Comparison of ENCODE assay signal across 30 mouse cellular contexts in genomic region chr7:64163086-64163485, GRCm38 (mm10). TPM values are rescaled to one million over a fixed set of nuclear protein-coding genes. Genes with fewer than 3 reads are reported as not detected.
"Had no signal": no experiment of that assay in that cellular context is flagged by ENCODE, and none has a peak within 500 bp of the region (broad histone marks: within the 10 kb centered on the region; RNA-seq: fewer than 3 reads in every experiment).

No protein-coding gene starts in this region.

- H3K4me3 ChIP-seq: heart, embryonic 13.5 days; heart, embryonic 15.5 days; hindbrain, embryonic 12.5 days; kidney, embryonic 15.5 days; limb, embryonic 13.5 days; limb, embryonic 15.5 days; liver, embryonic 12.5 days had no signal

- H3K27ac ChIP-seq: heart, embryonic 13.5 days; heart, embryonic 15.5 days; hindbrain, embryonic 12.5 days; hindbrain, embryonic 14.5 days; kidney, embryonic 15.5 days; kidney, postnatal 0 days; limb, embryonic 13.5 days; limb, embryonic 15.5 days; liver, embryonic 12.5 days had no signal

- H3K4me1 ChIP-seq: heart, embryonic 13.5 days; heart, embryonic 15.5 days had no signal

- H3K4me2 ChIP-seq: heart, embryonic 13.5 days; heart, embryonic 15.5 days; hindbrain, embryonic 12.5 days; hindbrain, embryonic 14.5 days; kidney, embryonic 15.5 days; limb, embryonic 13.5 days; limb, embryonic 15.5 days; liver, embryonic 12.5 days had no signal

- H3K9ac ChIP-seq: forebrain, postnatal 0 days; heart, embryonic 13.5 days; heart, embryonic 15.5 days; hindbrain, embryonic 12.5 days; hindbrain, embryonic 14.5 days; kidney, embryonic 15.5 days; limb, embryonic 13.5 days; limb, embryonic 15.5 days; liver, embryonic 12.5 days had no signal

- H3K27me3 ChIP-seq: heart, embryonic 13.5 days; heart, embryonic 15.5 days; hindbrain, embryonic 12.5 days; kidney, embryonic 15.5 days; limb, embryonic 13.5 days; limb, embryonic 15.5 days; liver, embryonic 12.5 days had no signal

- H3K9me3 ChIP-seq: heart, embryonic 13.5 days; heart, embryonic 15.5 days; hindbrain, embryonic 12.5 days; kidney, embryonic 15.5 days; limb, embryonic 13.5 days; limb, embryonic 15.5 days; liver, embryonic 12.5 days had no signal

- DNase-seq: forebrain, postnatal 0 days; gastrocnemius, postnatal 14 days; gastrocnemius, postnatal 36 days; heart, adult 18-20 months; heart, postnatal 14 days; heart, postnatal 36 days; kidney, adult 11 months; kidney, adult 2 months; kidney, adult 9 months; kidney, postnatal 14 days; kidney, postnatal 36 days; layer of hippocampus, adult 9-11 months; layer of hippocampus, postnatal 36 days; left cerebral cortex, postnatal 4 days had no signal

- H3K36me3 ChIP-seq: heart, embryonic 13.5 days; heart, embryonic 15.5 days; hindbrain, embryonic 12.5 days; kidney, embryonic 15.5 days; limb, embryonic 13.5 days; limb, embryonic 15.5 days; liver, embryonic 12.5 days had no signal

- ATAC-seq: forebrain, postnatal 0 days; hindbrain, embryonic 16.5 days; intestine, embryonic 16.5 days; liver, embryonic 12.5 days had no signal

RNA-seq across cellular contexts. Expression of gene Trpm1, which starts 9.5 kb away (rescaled TPM):
- total RNA-seq: forebrain, postnatal 0 days; hematopoietic stem cell, adult 5-6 weeks; layer of hippocampus, adult 18-20 months; layer of hippocampus, postnatal 36 days; liver, adult 2 months had no signal
- polyA plus RNA-seq: intestine, embryonic 14.5 days; intestine, embryonic 16.5 days; kidney, embryonic 15.5 days; large intestine, adult 2 months; liver, embryonic 12.5 days had no signal
